Mouse (Mus musculus): ENCODE measurements at regions not wholly inside any gene's neighbourhood (a gene's known extent, or its start where the extent isn't known, plus 50 kb on each side); places are given as distances from the start of the nearest gene placed in this dataset.
"Not testable (repeated sequence)": the region's sequence is repeated elsewhere in the genome, so short reads cannot be mapped to it uniquely, and the experiment has no call there.

DNA sequence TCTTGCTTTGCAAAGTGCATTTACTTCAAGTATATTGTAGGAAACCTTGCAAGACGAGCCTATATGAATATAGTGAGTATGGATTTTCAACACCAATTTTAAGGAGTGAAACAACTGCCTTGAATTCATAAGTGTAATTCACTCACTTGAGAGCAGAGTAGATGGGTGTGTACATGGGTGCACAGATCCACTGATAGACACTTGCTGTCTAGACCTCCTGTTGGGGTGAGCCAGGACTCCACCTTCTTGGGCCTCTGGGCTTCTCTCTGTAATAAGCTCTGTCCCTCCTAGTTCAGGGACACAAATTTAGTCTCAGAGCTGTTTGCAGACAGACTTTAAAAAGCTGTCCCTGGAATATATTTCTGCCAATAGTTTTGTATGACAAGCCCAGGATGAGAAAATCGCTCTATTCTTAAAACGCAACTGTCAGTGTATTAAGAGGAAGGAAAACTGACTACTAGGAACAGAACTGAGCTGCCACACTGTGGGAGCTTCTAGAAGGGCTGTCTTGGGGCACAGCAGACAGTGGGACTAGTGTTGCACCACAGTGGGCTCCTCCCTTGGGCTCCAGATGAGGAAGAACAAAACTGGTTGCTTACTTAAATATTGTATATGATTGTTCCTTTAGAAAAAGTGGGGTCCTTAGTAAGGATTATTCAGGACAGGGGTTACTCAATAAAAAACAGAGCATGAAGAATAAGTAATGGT, 395.7 kb upstream of the Id2 start:
- TF ChIP-seq EP300 (IDR thresholded peaks at IDR 0.05; ENCODE audit: insufficient read depth, low read depth, low read length) (no peak), POLR2A (IDR thresholded peaks at IDR 0.05; ENCODE audit: insufficient read depth, low read depth, low read length) (no peak), CTCF (IDR thresholded peaks at IDR 0.05) (no peak)
- no peak for DNase-seq
- H3K4me3 ChIP-seq, result no peak overlapping the region
- no peaks in the 10 kb centered on the region for H3K27me3 ChIP-seq (ENCODE audit: control insufficient read depth, insufficient read depth, low read length)
- no peak overlapping the region for H3K27ac ChIP-seq
- no peaks in the 10 kb centered on the region for H3K36me3 ChIP-seq (ENCODE audit: control insufficient read depth, insufficient read depth, low read length)
- WGBS, result 81% methylated on average over 3 of the region's 3 CpGs
- H3K4me1 ChIP-seq (ENCODE audit: control insufficient read depth, insufficient read depth, low read length), result peaks cover 1% of the 10 kb centered on the region; the same call in 1 of the 2 replicates
- intact Hi-C loops (cut with DNase I), result no loop called here
- H3K9ac ChIP-seq (ENCODE audit: low read depth, low read length), result no peak overlapping the region
- no peaks in the 10 kb centered on the region for H3K79me2 ChIP-seq (replicated peaks; ENCODE audit: control insufficient read depth, insufficient read depth, low read length)

DNA sequence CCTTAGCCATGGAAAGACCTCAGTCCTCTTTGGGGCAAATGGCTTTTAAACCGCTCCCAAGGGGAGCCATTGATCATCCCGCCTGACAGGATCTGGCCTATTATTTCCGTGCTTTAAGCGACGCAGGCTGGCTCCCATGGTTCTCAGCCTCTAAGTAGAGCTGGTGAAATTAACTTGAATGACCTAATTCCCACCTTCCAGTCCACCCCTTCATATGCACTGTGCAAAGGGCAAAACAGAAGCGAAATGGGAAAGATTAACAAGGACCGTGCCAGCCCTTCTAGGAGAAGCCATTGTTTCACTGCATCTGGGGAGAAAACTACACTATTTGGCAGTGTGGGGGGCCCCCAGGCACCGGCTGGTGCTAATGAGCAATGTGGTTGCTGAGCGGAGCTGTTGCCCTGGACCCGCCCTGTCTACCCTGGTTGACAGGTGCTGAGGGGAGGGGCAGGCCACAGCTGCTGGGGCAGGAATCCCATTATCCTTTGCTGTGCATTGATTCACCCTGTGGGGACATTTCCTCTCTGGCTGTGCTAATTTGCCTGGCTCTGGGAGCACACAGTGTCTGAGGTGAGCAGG, 378.3 kb upstream of the Id2 start:
- intact Hi-C loops (cut with DNase I), result no loop called here

DNA sequence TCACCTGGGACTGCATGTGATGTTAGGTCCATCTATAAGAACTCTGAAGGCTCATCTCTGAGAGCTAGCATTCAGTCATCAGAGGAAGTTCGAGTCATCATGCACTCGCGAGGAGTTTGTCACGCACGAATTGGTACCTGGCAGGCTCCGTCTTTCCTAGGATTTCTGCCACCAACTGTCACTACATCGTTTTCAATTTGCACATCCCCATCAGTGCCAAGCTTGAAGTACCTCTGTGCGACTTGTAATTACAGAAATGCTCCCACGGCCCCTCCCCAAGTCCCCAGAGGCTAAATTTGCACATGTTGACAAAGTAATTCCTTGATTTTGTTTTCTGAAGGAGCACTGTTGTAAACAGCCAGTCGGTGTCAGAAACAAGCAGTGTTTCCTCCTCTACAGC, 372.2 kb upstream of the Id2 start:
- intact Hi-C loops (cut with DNase I), result no loop called here
- TF ChIP-seq POLR2A (IDR thresholded peaks at IDR 0.05; ENCODE audit: insufficient read depth, low read depth, low read length), result no peak
- TF ChIP-seq CTCF (IDR thresholded peaks at IDR 0.05), result no peak
- TF ChIP-seq EP300 (IDR thresholded peaks at IDR 0.05; ENCODE audit: insufficient read depth, low read depth, low read length), result no peak
- Histone ChIP-seq H3K4me3 (no peak overlapping the region), H3K79me2 (replicated peaks; ENCODE audit: control insufficient read depth, insufficient read depth, low read length) (no peaks in the 10 kb centered on the region), H3K9ac (ENCODE audit: low read depth, low read length) (no peak overlapping the region), H3K27ac (no peak overlapping the region), H3K4me1 (ENCODE audit: control insufficient read depth, insufficient read depth, low read length) (peaks cover 2% of the 10 kb centered on the region), H3K27me3 (ENCODE audit: control insufficient read depth, insufficient read depth, low read length) (no peaks in the 10 kb centered on the region), H3K36me3 (ENCODE audit: control insufficient read depth, insufficient read depth, low read length) (no peaks in the 10 kb centered on the region)
- no peak for DNase-seq
- WGBS, result 86% methylated on average over 10 of the region's 10 CpGs

More for the DNA sequence above, 378.3 kb upstream of the Id2 start:
- DNase-seq, result no peak
- Histone ChIP-seq H3K27ac (no peak overlapping the region), H3K36me3 (ENCODE audit: control insufficient read depth, insufficient read depth, low read length) (no peaks in the 10 kb centered on the region), H3K4me1 (ENCODE audit: control insufficient read depth, insufficient read depth, low read length) (no peaks in the 10 kb centered on the region), H3K9ac (ENCODE audit: low read depth, low read length) (no peak overlapping the region), H3K27me3 (ENCODE audit: control insufficient read depth, insufficient read depth, low read length) (peaks cover 1% of the 10 kb centered on the region; the same call in 1 of the 2 replicates), H3K4me3 (no peak overlapping the region), H3K79me2 (replicated peaks; ENCODE audit: control insufficient read depth, insufficient read depth, low read length) (no peaks in the 10 kb centered on the region)
- TF ChIP-seq POLR2A (IDR thresholded peaks at IDR 0.05; ENCODE audit: insufficient read depth, low read depth, low read length), result no peak
- WGBS, result 60% methylated on average over 10 of the region's 10 CpGs

DNA sequence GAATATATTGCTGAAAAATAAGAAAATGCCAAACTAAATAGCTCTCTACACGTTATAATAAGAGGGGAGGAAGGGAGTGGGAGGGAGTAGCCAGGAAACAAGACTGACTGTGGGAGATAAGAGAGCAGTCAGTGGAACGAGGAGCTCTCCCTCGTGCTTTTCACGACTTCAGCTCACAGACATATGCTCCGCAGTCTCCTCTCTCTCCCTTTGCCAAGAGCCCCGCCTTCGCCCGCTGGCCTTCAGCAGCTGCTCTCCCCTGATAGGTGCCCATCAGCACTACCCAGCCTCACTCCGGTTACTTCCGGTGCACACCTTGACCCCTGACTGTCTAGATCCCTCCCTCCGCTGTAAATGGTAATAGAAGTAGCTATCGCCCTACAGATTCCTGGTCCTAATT, 370.8 kb upstream of the Id2 start:
- DNase-seq, result peak in 1 of 2 experiments; percentile 18
- Histone ChIP-seq H3K79me2 (replicated peaks; ENCODE audit: control insufficient read depth, insufficient read depth, low read length) (no peaks in the 10 kb centered on the region), H3K36me3 (ENCODE audit: control insufficient read depth, insufficient read depth, low read length) (no peaks in the 10 kb centered on the region), H3K27ac (no peak overlapping the region), H3K9ac (ENCODE audit: low read depth, low read length) (no peak overlapping the region), H3K27me3 (ENCODE audit: control insufficient read depth, insufficient read depth, low read length) (no peaks in the 10 kb centered on the region), H3K4me1 (ENCODE audit: control insufficient read depth, insufficient read depth, low read length) (peaks cover 2% of the 10 kb centered on the region), H3K4me3 (no peak overlapping the region)
- 20% methylated on average over 12 of the region's 12 CpGs for WGBS
- TF ChIP-seq POLR2A (IDR thresholded peaks at IDR 0.05; ENCODE audit: insufficient read depth, low read depth, low read length), result no peak
- TF ChIP-seq EP300 (IDR thresholded peaks at IDR 0.05; ENCODE audit: insufficient read depth, low read depth, low read length), result no peak
- no peak for TF ChIP-seq CTCF (IDR thresholded peaks at IDR 0.05)
- intact Hi-C loops (cut with DNase I), result no loop called here

DNA sequence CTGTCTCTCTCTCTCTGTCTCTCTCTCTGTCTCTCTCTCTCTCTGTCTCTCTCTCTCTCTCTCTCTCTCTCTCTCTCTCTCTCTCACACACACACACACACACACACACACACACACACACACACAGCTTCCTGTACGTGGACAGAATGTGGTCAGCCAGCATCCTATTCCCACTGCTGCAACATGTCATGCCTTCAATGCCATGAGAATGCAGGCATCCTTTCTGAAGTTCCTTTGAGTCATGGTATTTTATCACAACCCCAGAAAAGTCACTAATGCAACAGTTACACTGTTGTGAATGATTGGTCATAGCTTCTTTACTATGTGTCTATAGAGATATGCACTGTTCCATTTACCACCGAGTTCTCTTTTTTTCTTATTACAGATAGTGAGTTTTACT, 365.8 kb upstream of the Id2 start:
- H3K36me3 ChIP-seq (ENCODE audit: control insufficient read depth, insufficient read depth, low read length); H3K4me1 ChIP-seq (ENCODE audit: control insufficient read depth, insufficient read depth, low read length); intact Hi-C loops (cut with DNase I); H3K27ac ChIP-seq; H3K9ac ChIP-seq (ENCODE audit: low read depth, low read length); H3K79me2 ChIP-seq (replicated peaks; ENCODE audit: control insufficient read depth, insufficient read depth, low read length); DNase-seq; H3K4me3 ChIP-seq; H3K27me3 ChIP-seq (ENCODE audit: control insufficient read depth, insufficient read depth, low read length): not testable (repeated sequence)
- 55% methylated on average over 2 of the region's 2 CpGs for WGBS

DNA sequence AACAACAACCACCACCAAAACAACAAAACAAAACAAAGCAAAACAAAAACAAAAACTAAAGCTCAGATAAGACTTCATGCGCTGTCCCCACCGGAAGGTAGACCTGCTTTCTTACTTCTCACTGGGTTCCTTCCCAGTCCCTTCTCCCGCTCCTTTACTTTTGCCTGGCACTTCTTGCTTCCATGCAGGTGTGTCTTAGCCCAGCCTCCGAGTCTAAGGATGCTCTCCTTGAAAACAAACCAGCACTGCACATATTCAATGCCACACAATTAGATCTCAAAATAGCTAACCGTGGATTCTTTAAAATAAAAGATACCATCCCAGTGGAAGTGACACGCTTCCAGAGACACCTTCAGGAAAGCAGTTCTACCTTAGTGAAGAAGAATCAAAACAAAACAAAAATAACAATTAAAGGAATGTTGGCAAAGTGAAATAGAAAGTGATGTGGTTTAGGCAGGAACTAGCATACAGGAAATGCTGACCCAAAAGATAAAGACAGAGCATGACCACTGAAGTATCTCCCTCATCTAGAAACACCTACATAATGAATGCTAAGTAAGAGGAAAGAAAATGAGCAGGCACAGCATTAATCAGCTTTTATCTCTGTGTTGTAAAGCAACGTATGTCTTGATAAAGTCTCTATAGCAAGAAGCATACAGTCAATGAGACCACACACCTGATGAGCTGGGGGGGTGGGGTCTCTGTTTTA, 358.5 kb upstream of the Id2 start:
- Histone ChIP-seq H3K9ac (ENCODE audit: low read depth, low read length) (no peak overlapping the region), H3K27me3 (ENCODE audit: control insufficient read depth, insufficient read depth, low read length) (0 out of 2 replicates have a peak, but pooled peaks cover 1% of the 10 kb centered on the region), H3K79me2 (replicated peaks; ENCODE audit: control insufficient read depth, insufficient read depth, low read length) (no peaks in the 10 kb centered on the region), H3K4me1 (ENCODE audit: control insufficient read depth, insufficient read depth, low read length) (no peaks in the 10 kb centered on the region), H3K27ac (no peak overlapping the region), H3K36me3 (ENCODE audit: control insufficient read depth, insufficient read depth, low read length) (no peaks in the 10 kb centered on the region), H3K4me3 (no peak overlapping the region)
- intact Hi-C loops (cut with DNase I), result no loop called here
- no peak for TF ChIP-seq POLR2A (IDR thresholded peaks at IDR 0.05; ENCODE audit: insufficient read depth, low read depth, low read length)
- WGBS, result 70% methylated on average over 7 of the region's 7 CpGs
- DNase-seq, result no peak
